Mouse (Mus musculus): ENCODE data around the gene Josd1.

GRCm38 (mm10) chr15:79720796-79721195 lies 33.1 kb upstream of the Josd1 start:
- TF ChIP-seq CTCF (IDR thresholded peaks at IDR 0.05; ENCODE audit: extremely low read depth, insufficient read depth, low read length), result no peak
- TF ChIP-seq POLR2A (IDR thresholded peaks at IDR 0.05; ENCODE audit: extremely low read depth, insufficient read depth, low read length), result no peak
